Mouse (Mus musculus): Measurements from ENCODE around the gene Spock1.
"Not testable (repeated sequence)": the region's sequence is repeated elsewhere in the genome, so short reads cannot be mapped to it uniquely, and the experiment has no call there.

Spock1 gene

DNA sequence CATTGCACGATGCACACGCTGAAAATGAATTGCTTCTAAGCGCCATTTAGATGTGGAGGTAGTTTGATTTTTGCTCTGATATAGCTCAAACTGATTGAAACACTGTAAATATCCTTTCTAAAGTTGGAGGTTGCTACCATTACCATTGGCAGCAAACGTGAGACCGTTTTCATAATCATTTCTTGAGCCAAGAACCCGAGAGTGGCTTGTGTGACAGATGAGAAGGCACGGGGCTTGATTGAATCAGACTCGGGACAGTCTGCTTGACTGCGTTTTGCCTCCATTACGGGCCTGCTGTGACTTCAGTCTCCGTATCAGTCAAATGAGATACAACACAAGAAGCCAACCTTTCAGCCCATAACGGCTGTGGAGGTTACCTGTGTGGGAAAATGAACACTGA is 265.1 kb downstream of the Spock1 start:
- no peak for DNase-seq

DNA sequence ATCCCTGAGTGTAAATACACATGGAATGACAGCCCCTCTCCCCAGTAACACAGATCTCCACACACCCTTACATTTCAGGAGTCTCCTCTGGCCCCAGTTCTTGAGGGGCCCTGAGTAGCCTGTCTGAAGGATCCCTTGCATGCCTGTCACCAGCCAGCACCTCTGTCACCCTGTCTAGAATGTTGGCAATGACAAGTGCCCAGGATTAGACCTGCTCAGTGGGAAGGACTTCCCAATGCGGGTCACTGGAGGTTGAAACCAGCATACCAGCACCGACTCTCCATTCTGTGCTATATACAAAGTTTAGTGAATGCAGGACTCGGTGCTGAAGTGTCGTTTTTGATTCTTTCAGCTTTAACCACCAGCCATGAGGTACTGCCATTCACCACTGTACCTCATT is 266.5 kb downstream of the Spock1 start:
- no peak for DNase-seq

DNA sequence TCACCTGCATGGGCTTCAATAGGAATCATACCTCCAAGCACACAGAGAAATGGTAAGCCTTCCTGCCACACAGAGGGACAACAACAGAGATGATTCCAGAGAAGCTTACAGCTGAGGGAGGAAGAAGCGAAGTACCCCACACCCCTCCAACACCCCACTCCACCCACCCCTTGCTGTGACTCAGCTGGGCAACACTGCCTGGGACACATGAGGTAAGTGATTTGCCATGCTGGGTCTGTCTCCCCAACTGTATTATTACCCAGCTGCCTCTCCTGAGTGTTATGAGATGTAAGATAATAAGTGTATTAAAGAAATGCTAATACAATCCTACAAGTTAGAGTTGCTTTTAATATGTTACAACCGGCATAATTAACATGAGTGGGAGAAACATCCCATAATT is 267.2 kb downstream of the Spock1 start:
- no peak for DNase-seq

- no peak for DNase-seq
These were observed 269.3 kb downstream of the Spock1 start for GRCm38 (mm10) chr13:57638820-57639219.

DNA sequence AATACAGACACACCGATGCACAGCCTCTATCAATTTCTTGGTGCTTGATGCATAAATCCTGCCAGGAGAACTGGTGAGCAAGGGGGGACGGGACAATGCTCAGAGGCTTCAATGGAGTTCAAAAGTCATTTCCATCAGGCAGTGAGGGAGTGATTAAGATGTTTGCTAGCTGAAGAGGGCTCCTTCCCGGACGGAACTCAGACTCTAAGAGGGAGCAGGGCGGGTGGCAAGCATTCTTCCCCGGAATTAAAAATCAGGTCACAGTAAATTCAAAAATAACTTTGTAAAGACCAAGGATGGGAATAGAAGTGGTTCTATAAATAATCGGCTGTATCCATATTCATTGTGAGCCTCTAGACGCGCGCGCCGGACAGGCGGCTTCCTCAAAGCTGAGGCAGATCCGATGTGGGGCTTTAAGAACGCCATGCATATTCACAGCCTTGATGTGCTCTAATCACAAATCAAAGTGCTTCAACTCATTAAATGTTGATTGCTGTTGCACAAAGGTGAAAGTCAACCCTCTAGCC is 270.5 kb downstream of the Spock1 start:
- no peak for DNase-seq

GRCm38 (mm10) chr13:57637080-57637572 is 271.0 kb downstream of the Spock1 start:
- no peak for DNase-seq

DNA sequence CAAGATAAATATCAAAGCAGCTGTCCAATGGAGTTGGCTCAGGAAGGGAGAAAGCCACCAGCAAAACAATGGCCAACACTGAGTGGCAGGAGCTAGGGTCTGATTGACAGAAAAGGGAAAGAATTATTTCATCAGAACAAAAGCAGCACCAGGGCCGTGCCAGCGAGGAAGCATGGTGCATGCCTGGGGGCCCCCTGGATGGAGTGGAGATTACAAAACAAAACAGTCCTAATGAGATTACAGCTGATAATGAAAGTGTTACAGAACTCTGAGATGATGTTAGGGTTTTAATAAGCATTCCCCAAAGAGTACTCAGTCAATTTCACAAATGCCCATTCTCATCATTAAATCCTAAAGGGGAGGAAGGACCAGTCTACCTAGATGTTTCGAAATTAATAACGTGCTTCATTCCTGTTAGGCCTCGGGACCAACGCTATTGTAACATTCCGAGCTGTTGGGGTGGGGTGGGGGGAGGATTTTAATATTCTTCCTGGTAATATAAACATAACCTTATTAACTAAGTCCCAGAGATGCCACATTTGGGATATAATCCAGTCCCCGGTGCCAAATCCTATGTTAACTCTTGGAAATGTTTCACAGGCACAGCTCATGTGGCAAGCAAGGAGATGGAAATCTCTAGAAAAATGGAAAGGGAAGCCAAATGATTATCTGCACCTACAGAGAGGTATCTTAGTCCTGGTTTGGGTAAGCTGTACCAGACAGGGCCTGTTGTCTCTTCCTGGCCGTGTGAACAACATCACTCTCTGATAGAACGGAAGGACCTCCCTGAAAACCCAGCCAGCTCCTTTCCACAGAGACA is 271.7 kb downstream of the Spock1 start:
- no peak for DNase-seq

GRCm38 (mm10) chr13:57630532-57630931 is 277.6 kb downstream of the Spock1 start:
- no peak for DNase-seq

GRCm38 (mm10) chr13:57628218-57628617 is 279.9 kb downstream of the Spock1 start:
- no peak for DNase-seq

GRCm38 (mm10) chr13:57626434-57626833 is 281.7 kb downstream of the Spock1 start:
- no peak for DNase-seq

DNA sequence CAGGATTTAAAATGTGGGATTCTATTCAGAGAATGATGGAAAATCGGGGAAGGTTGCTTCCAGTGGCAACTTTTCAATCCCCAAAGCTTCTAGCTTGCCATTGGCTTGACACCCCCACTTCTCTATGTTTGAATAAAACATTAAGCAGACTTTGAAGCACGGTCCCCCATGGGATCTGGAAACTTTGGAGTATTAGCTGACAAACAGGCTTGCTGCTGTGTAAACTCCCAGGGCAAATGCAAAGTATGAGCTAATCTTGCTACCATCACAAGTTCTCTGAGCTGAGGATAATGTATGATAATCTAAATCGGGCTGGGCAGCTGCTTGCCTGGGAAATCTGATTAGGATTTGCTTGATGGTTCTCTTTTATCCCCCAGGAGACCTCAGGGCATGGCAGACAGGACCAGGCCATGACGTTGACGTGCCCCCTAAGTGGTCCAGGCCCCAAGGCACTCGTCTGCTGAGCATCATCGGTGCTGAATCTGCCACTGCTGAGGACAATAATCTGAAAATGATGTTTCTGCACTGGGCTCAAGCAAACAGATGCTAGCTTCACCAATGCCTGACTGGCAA is 284.1 kb downstream of the Spock1 start:
- DNase-seq: no peak

GRCm38 (mm10) chr13:57619079-57619768 is 288.9 kb downstream of the Spock1 start:
- no peak for DNase-seq

DNA sequence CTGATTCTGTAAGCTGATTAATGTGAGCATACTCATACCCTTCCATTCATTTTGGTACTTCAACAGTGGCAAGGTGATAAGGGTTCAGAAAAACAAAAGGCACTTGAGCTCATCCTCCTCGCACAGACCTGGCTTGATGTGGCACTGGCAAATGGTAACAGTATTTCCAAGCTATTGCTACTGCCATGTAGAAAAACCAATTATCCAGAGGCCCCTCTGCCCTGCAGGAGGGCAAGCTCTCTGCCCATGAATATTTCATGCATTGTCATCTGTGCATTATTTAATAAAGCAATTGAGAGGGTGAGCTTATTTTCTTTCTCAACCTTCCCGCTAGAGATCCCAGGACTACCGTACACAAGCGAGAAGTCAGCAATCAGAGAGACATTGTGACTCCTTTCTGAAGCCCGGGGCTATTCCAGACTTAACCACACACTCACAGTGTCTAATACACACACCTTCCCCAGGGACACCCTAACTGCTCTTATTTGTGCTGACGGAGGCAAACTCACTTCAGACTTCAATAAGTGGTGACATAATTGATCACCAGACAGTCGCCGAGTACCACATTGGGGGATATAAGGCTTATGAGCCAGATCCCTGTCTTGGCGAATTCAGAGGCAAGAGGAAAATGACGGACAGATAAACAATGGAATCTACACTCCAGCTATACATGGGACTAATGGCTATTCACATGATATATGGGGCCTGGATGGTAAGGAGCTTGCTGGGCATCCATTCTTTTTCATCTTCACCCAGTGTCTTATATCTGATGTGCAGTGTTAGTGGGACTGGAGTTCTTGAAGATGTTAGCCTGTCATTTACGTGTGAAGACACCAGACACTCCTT is 296.6 kb downstream of the Spock1 start:
- DNase-seq: no peak

- DNase-seq: no peak
These were observed 298.2 kb downstream of the Spock1 start for GRCm38 (mm10) chr13:57609946-57610345.

- no peak for DNase-seq
These were observed 303.7 kb downstream of the Spock1 start for GRCm38 (mm10) chr13:57604437-57604836.

GRCm38 (mm10) chr13:57603226-57603625 is 304.9 kb downstream of the Spock1 start:
- no peak for DNase-seq

- no peak for DNase-seq
These were observed 312.4 kb downstream of the Spock1 start for GRCm38 (mm10) chr13:57595761-57596051.

DNA sequence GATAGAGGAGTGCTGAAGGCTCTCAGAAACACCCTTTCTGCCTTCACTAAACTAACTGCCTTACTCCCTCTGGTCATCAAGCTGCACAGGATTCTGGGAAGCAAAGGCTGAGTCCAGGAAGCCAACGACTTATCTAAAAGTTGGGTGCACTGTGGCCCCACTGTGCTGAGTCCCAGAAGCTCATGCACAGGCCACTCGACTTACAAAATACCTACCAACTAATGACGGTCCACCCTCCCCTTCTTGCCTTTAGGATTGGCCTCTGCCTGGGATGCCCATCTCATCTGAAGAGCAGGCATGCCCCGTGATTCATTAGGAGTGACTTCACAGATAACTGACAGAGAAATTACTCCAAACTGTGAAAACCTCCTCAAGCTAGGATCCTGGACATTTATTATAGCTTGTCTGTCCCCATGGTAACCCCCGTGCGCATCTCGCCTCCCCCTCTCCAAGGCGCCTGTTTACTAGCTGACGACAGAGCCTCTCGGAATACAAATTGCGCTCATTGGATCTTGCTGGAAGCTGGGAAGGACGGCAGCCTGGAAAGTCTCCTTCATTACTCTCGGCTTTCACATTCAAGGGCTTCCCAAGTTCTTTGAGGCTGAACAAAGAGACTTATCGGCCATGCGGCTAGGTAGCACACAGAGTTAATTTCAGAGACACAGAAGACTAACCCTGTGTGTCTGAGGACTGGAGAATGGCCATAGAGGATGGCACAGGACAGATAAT is 312.9 kb downstream of the Spock1 start:
- no peak for DNase-seq

GRCm38 (mm10) chr13:57589338-57589914 is 318.7 kb downstream of the Spock1 start:
- not testable (repeated sequence) for DNase-seq

DNA sequence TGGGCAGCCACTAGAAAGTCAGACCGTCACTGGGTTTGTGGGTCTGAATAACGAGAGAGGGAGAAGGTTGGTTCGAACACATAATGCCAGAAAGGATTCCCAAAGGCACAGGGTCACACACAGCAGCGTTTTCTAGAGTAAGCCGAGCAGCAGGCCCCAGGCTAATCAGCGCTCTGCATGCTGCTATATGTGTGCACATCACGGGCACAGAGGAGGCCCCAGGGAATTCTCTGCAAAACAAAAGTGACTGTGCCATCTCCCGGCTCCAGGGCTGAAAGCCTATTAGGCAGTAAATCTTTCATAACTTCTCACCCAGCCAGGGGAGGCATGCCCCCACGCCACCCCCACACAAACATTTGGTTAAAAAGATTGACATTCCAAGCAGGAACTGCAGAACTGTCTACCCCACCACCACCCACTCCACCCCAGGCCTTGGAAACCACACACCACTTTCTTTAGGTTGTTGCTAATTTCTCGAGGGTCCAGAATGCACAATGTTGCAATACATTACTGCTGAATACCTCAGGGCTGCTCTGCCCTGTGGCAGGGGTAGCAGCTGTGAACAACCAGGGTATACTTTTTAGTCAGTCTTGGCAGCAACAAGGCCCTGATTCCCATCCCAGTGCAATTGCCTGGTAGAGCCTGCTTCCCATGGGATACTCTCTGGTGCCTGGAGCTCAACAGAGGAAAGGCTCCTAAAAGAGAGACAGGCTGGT is 319.4 kb downstream of the Spock1 start:
- no peak for DNase-seq

DNA sequence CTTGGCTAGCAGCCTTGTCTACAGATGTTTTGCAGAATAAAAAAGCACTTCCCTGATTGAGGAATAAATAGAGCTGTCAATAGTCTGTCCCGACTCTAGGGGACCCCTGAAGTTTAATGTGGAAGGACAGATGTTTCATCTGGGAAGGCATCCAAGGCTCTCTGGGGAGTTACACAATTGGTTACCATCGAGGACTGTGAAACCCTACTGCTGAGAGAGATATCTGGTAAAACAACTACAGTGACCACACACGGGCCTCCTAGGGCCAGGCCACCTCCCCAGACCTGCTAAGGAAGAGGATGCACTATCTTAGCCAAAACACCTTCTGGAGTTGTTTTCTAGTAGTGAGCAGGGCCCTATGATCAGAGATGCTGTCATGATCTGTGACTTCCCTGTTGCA is 323.0 kb downstream of the Spock1 start:
- no peak for DNase-seq

Measured in kidney, adult 8-10 months (tissue).